Mouse (Mus musculus): ENCODE measurements around the gene Tsg101. TPM values are rescaled to one million over a fixed set of nuclear protein-coding genes. Genes with fewer than 3 reads are reported as not detected.

Tsg101 gene
- polyA plus RNA-seq, 1 experiment from 2014 or later = 545 TPM

DNA sequence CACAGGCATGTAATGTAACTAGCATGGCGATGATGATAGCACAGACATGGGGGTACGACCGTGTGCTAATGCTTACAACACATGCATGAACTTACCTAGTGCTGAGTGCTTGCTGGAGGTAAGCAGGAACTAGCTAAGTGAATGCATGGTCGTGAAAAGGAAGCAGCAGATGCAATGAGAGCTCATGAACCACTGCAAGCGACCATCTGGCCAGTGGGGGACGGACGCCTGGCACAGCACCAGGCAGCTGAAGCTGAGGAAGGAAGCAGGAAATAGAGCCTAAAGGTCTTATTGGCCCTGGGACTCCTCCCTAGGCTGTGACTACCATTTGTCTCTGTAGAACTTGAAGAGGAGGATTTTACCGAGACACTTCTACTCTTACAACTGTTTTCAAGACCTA lies 15.0 kb upstream of the Tsg101 start:
- DNase-seq (ENCODE audit: low spot score) (no peak), ATAC-seq (no peak)
- H3K27ac ChIP-seq (ENCODE audit: low read depth, low read length) = no peak overlapping the region
- no peaks in the 10 kb centered on the region for H3K27me3 ChIP-seq (replicated peaks; ENCODE audit: control insufficient read depth, insufficient read depth, low read length)
- no peak overlapping the region for H3K4me2 ChIP-seq (ENCODE audit: low read length)
- H3K9me3 ChIP-seq (replicated peaks; ENCODE audit: control insufficient read depth, low read length) = no peaks in the 10 kb centered on the region
- H3K9ac ChIP-seq (ENCODE audit: low read length) = no peak overlapping the region
- H3K36me3 ChIP-seq (ENCODE audit: control insufficient read depth, insufficient read depth, low read length) = peaks cover 52% of the 10 kb centered on the region
- 93% methylated on average over 8 of the region's 8 CpGs for WGBS
- H3K4me1 ChIP-seq (ENCODE audit: control insufficient read depth, insufficient read depth, low read length) = no peaks in the 10 kb centered on the region
- H3K4me3 ChIP-seq (ENCODE audit: low read depth, low read length) = no peak overlapping the region

DNA sequence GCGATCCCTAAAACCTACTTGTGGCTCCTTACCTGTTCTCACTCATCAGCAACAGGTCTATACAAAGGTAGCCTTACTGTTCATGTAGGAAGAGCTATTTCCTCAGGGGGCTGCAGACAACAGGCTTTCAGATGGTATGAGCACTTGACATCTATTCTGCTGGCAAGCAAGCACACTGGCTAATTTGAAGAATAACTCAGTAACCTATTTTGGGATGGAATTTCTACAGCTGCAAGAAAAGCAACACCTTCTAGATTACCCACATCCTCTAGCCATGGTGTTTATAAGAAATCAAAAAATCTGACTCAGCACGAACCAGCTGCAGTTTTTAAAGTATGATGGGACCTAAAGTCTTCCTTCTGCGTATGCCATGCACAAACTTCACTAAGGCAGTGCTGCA lies 11.6 kb upstream of the Tsg101 start:
- WGBS = 95% methylated on average over 3 of the region's 3 CpGs
- Histone ChIP-seq H3K9ac (ENCODE audit: low read length) (no peak overlapping the region), H3K27ac (ENCODE audit: low read depth, low read length) (no peak overlapping the region), H3K36me3 (ENCODE audit: control insufficient read depth, insufficient read depth, low read length) (peaks cover 49% of the 10 kb centered on the region), H3K4me1 (ENCODE audit: control insufficient read depth, insufficient read depth, low read length) (no peaks in the 10 kb centered on the region), H3K9me3 (replicated peaks; ENCODE audit: control insufficient read depth, low read length) (no peaks in the 10 kb centered on the region), H3K4me2 (ENCODE audit: low read length) (no peak overlapping the region), H3K4me3 (ENCODE audit: low read depth, low read length) (no peak overlapping the region), H3K27me3 (replicated peaks; ENCODE audit: control insufficient read depth, insufficient read depth, low read length) (no peaks in the 10 kb centered on the region)
- no peak for DNase-seq (ENCODE audit: low spot score)
- ATAC-seq = no peak

DNA sequence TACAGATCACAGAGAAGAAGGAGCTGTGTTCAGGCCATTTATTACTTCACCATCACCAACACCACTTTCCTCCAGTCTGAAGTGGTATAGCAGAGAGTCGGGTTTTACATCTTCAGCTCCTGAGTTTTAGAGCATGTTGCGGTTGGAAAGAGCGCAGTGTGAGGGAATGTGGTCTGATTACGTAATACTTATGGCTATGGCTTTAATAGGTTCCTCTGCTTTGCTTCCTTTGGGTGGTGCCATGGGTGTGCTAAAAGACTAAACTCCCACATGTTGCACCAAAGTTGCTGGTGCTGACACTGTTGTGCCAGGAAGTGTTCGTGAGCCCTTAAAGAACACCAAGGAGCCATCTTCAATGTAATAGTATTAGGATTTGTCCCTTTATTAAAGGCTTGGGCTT lies 8.5 kb upstream of the Tsg101 start:
- WGBS = 94% methylated on average over 5 of the region's 5 CpGs
- H3K27ac ChIP-seq (ENCODE audit: low read depth, low read length) = no peak overlapping the region
- H3K4me1 ChIP-seq (ENCODE audit: control insufficient read depth, insufficient read depth, low read length) = no peaks in the 10 kb centered on the region
- H3K36me3 ChIP-seq (ENCODE audit: control insufficient read depth, insufficient read depth, low read length) = peaks cover 34% of the 10 kb centered on the region
- no peaks in the 10 kb centered on the region for H3K9me3 ChIP-seq (replicated peaks; ENCODE audit: control insufficient read depth, low read length)
- H3K4me3 ChIP-seq (ENCODE audit: low read depth, low read length) = no peak overlapping the region
- H3K9ac ChIP-seq (ENCODE audit: low read length) = no peak overlapping the region
- no peak for DNase-seq (ENCODE audit: low spot score)
- H3K4me2 ChIP-seq (ENCODE audit: low read length) = no peak overlapping the region
- no peak for ATAC-seq
- H3K27me3 ChIP-seq (replicated peaks; ENCODE audit: control insufficient read depth, insufficient read depth, low read length) = no peaks in the 10 kb centered on the region

DNA sequence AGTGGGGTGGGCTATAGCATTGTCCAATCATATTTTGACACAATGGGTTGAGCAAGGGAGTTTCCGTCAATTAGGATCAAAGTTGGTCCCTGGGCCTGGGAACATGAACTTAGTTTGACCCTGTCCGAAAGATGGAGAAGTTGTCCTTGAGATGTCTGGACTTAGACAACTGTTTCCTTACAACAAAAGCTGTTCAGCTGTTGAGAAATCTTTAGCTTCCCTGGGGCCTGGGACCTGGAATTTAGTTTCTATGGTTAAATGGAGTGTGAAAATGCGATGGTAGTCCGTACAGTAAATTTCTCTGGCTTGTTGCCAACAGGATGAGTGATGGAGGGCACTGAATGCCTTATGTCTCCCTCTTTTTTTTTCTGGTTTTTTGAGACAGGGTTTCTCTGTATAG lies 2.3 kb upstream of the Tsg101 start:
- DNase-seq (ENCODE audit: low spot score) (no peak), ATAC-seq (no peak)
- Histone ChIP-seq H3K4me3 (ENCODE audit: low read depth, low read length) (no peak overlapping the region), H3K4me1 (ENCODE audit: control insufficient read depth, insufficient read depth, low read length) (peaks cover 18% of the 10 kb centered on the region), H3K27me3 (replicated peaks; ENCODE audit: control insufficient read depth, insufficient read depth, low read length) (no peaks in the 10 kb centered on the region), H3K27ac (ENCODE audit: low read depth, low read length) (no peak overlapping the region), H3K9me3 (replicated peaks; ENCODE audit: control insufficient read depth, low read length) (no peaks in the 10 kb centered on the region), H3K9ac (ENCODE audit: low read length) (no peak overlapping the region), H3K36me3 (ENCODE audit: control insufficient read depth, insufficient read depth, low read length) (0 out of 2 replicates have a peak, but pooled peaks cover 7% of the 10 kb centered on the region), H3K4me2 (ENCODE audit: low read length) (no peak overlapping the region)
- 80% methylated on average over 4 of the region's 4 CpGs for WGBS

DNA sequence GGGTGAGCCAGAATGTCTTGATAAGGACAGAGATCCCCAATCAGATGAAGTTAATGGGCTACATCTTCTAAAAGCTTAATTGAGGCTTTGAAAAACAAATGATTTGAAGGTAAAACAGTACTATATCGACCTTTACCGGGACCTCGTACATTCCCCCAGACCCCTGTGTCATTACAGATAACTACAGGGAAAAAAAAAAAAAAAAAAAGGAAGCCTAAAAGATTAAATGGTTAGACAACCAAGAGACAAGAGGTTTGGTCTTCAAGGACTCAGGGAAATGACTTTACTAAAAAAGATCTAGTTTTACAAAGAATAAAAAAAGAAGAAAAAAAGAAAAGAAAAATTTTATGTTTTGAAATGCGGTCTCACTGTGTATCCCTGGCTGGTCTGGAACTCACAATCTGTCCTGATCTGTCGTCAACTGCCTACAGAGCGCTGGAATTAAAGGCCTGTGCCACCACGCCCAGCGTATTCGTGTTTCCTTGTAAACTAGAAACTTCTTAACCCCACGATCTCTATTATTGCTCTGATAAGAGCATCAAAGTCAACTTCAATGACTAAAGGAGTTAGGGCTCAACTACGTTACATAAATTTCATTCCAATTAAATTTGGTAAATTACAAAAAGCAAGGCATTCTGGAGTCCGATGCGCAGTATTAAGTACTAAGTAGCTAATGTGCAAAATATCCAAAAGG lies 944 bp downstream of the Tsg101 start:
- H3K36me3 ChIP-seq (ENCODE audit: control insufficient read depth, insufficient read depth, low read length) = peaks cover 15% of the 10 kb centered on the region; the same call in 1 of the 2 replicates
- WGBS = 16% methylated on average over 13 of the region's 13 CpGs
- peak overlapping the region; percentile 97 for H3K4me3 ChIP-seq (ENCODE audit: low read depth, low read length)
- no peaks in the 10 kb centered on the region for H3K9me3 ChIP-seq (replicated peaks; ENCODE audit: control insufficient read depth, low read length)
- H3K9ac ChIP-seq (ENCODE audit: low read length) = peak overlapping the region; percentile 99
- peaks cover 18% of the 10 kb centered on the region for H3K4me1 ChIP-seq (ENCODE audit: control insufficient read depth, insufficient read depth, low read length)
- DNase-seq (ENCODE audit: low spot score) = peak; percentile 37
- peak overlapping the region; percentile 75 for H3K4me2 ChIP-seq (ENCODE audit: low read length)
- H3K27ac ChIP-seq (ENCODE audit: low read depth, low read length) = peak overlapping the region; percentile 95; the same call in 1 of the 2 replicates
- ATAC-seq = no peak
- no peaks in the 10 kb centered on the region for H3K27me3 ChIP-seq (replicated peaks; ENCODE audit: control insufficient read depth, insufficient read depth, low read length)

DNA sequence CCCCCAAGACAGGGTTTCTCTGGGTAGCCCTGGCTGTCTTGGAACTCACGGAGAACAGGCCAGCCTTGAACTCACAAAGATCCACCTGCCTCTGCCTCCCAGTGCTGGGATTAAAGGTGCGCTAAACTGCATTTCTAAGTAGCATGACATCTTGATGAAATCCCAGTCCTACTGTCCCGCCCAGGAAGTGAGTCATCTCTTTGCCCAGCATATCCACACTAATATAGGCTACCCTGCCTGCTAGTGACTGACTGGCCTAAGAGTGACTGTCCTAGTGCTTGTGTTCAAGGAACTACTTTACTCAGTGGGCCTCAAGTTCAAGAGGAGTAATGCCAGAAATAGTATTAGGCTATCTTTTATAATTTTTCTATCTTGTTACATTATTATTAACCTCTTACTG lies 3.4 kb downstream of the Tsg101 start:
- H3K4me1 ChIP-seq (ENCODE audit: control insufficient read depth, insufficient read depth, low read length) = peaks cover 18% of the 10 kb centered on the region
- 89% methylated on average over 3 of the region's 3 CpGs for WGBS
- no peak for DNase-seq (ENCODE audit: low spot score)
- no peak for ATAC-seq
- no peak overlapping the region for H3K27ac ChIP-seq (ENCODE audit: low read depth, low read length)
- H3K4me2 ChIP-seq (ENCODE audit: low read length) = no peak overlapping the region
- no peak overlapping the region for H3K4me3 ChIP-seq (ENCODE audit: low read depth, low read length)
- no peak overlapping the region for H3K9ac ChIP-seq (ENCODE audit: low read length)
- peaks cover 29% of the 10 kb centered on the region for H3K36me3 ChIP-seq (ENCODE audit: control insufficient read depth, insufficient read depth, low read length)
- no peaks in the 10 kb centered on the region for H3K27me3 ChIP-seq (replicated peaks; ENCODE audit: control insufficient read depth, insufficient read depth, low read length)
- H3K9me3 ChIP-seq (replicated peaks; ENCODE audit: control insufficient read depth, low read length) = no peaks in the 10 kb centered on the region

DNA sequence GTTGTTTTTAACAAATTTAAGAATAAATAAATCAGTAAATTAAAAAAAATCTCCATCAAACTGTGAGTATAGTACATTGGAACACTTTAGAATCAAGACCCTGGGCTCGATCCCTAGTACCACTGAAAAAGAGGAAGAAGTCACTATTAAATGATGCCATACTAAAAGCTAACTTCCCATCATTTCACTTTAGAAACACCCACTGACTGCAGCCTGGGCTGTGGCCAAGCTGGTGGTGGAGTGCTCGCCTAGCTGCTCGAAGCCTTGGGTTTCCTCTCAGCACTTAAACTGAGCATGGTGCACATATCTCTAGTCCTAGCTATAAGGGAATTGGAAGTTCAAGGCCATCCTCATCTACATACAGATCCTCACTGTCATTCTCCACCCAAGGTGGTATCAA lies 8.5 kb downstream of the Tsg101 start:
- Histone ChIP-seq H3K4me3 (ENCODE audit: low read depth, low read length) (no peak overlapping the region), H3K4me1 (ENCODE audit: control insufficient read depth, insufficient read depth, low read length) (no peaks in the 10 kb centered on the region), H3K9me3 (replicated peaks; ENCODE audit: control insufficient read depth, low read length) (no peaks in the 10 kb centered on the region), H3K4me2 (ENCODE audit: low read length) (no peak overlapping the region), H3K27ac (ENCODE audit: low read depth, low read length) (no peak overlapping the region), H3K27me3 (replicated peaks; ENCODE audit: control insufficient read depth, insufficient read depth, low read length) (no peaks in the 10 kb centered on the region), H3K36me3 (ENCODE audit: control insufficient read depth, insufficient read depth, low read length) (peaks cover 72% of the 10 kb centered on the region), H3K9ac (ENCODE audit: low read length) (no peak overlapping the region)
- WGBS = 94% methylated on average over 3 of the region's 3 CpGs
- ATAC-seq = no peak
- DNase-seq (ENCODE audit: low spot score) = no peak

DNA sequence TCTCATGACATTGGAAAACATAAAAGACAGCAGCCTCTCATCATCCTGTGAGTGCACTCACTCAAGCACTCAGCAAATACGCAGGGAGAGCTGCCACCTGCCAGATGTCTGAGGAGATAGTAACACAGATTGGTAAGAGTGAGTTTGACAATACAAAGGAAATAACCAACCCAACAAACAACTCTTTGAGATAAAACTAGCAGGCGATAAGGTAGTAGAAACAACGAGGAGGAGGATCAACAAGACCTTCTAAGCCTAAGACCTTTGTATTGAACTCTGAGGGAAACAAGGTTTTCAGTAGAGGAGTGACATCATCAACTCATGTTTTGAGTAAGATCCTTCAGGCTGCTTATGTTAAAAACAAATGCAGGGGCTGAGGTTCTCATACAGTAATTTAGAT lies 20.4 kb downstream of the Tsg101 start:
- Histone ChIP-seq H3K27me3 (replicated peaks; ENCODE audit: control insufficient read depth, insufficient read depth, low read length) (no peaks in the 10 kb centered on the region), H3K27ac (ENCODE audit: low read depth, low read length) (no peak overlapping the region), H3K4me3 (ENCODE audit: low read depth, low read length) (no peak overlapping the region), H3K36me3 (ENCODE audit: control insufficient read depth, insufficient read depth, low read length) (peaks cover 87% of the 10 kb centered on the region), H3K4me1 (ENCODE audit: control insufficient read depth, insufficient read depth, low read length) (no peaks in the 10 kb centered on the region), H3K9ac (ENCODE audit: low read length) (no peak overlapping the region), H3K9me3 (replicated peaks; ENCODE audit: control insufficient read depth, low read length) (no peaks in the 10 kb centered on the region), H3K4me2 (ENCODE audit: low read length) (no peak overlapping the region)
- 95% methylated on average over 3 of the region's 3 CpGs for WGBS
- DNase-seq (ENCODE audit: low spot score) (no peak), ATAC-seq (no peak)

DNA sequence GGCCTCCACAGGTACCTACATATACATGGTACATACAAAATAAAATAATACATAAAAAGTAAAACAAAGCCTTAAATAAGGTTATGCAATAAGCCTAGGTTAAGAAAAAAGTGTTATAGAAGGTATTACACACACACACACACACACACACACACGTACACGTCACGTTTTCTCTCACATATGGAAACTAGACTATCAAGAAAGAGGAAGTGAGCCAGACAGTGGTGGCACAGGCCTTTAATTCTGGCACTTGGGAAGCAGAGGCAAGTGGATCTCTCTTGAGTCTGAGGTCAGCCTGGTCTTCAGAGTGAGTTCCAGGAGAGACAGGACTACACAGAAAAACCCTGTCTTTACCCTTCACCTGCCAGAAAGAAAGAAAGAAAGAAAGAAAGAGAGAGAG lies 24.3 kb downstream of the Tsg101 start:
- Histone ChIP-seq H3K36me3 (ENCODE audit: control insufficient read depth, insufficient read depth, low read length) (peaks cover 93% of the 10 kb centered on the region), H3K9ac (ENCODE audit: low read length) (no peak overlapping the region), H3K4me3 (ENCODE audit: low read depth, low read length) (no peak overlapping the region), H3K9me3 (replicated peaks; ENCODE audit: control insufficient read depth, low read length) (no peaks in the 10 kb centered on the region), H3K27ac (ENCODE audit: low read depth, low read length) (no peak overlapping the region), H3K4me2 (ENCODE audit: low read length) (no peak overlapping the region), H3K4me1 (ENCODE audit: control insufficient read depth, insufficient read depth, low read length) (no peaks in the 10 kb centered on the region), H3K27me3 (replicated peaks; ENCODE audit: control insufficient read depth, insufficient read depth, low read length) (no peaks in the 10 kb centered on the region)
- DNase-seq (ENCODE audit: low spot score) = no peak
- ATAC-seq = no peak
- WGBS = 95% methylated on average over 3 of the region's 3 CpGs
